ENCODE assay signal across 21 mouse cellular contexts in genomic region chr11:80052456-80052855, GRCm38 (mm10).
"Had no signal": no experiment of that assay in that cellular context is flagged by ENCODE, and none has a peak within 500 bp of the region (broad histone marks: within the 10 kb centered on the region; RNA-seq: fewer than 3 reads in every experiment).

No protein-coding gene starts in this region.

- H3K4me2 ChIP-seq: limb, embryonic 13.5 days; liver, embryonic 12.5 days; liver, embryonic 15.5 days; lung, embryonic 15.5 days; midbrain, embryonic 12.5 days; midbrain, embryonic 15.5 days; neural tube, embryonic 13.5 days had no signal

- H3K36me3 ChIP-seq: midbrain, embryonic 15.5 days had no signal

- H3K27me3 ChIP-seq: limb, embryonic 13.5 days; liver, embryonic 12.5 days; liver, embryonic 15.5 days; lung, embryonic 15.5 days; midbrain, embryonic 12.5 days; midbrain, embryonic 15.5 days; neural tube, embryonic 13.5 days had no signal

- ATAC-seq: inflammation-experienced regulatory T-cells, adult 6 months; intestine, embryonic 16.5 days; liver, embryonic 12.5 days; midbrain, embryonic 15.5 days had no signal

- H3K4me3 ChIP-seq: layer of hippocampus, adult 2 months; limb, embryonic 10.5 days; limb, embryonic 13.5 days; liver, embryonic 12.5 days; liver, embryonic 15.5 days; lung, embryonic 15.5 days; midbrain, embryonic 12.5 days; midbrain, embryonic 15.5 days; neural tube, embryonic 13.5 days had no signal

- H3K9me3 ChIP-seq: limb, embryonic 10.5 days; limb, embryonic 13.5 days; liver, embryonic 12.5 days; liver, embryonic 15.5 days; lung, embryonic 15.5 days; midbrain, embryonic 12.5 days; midbrain, embryonic 15.5 days; neural tube, embryonic 13.5 days had no signal

- H3K9ac ChIP-seq: limb, embryonic 13.5 days; liver, embryonic 12.5 days; liver, embryonic 15.5 days; lung, embryonic 15.5 days; midbrain, embryonic 12.5 days; midbrain, embryonic 15.5 days; neural tube, embryonic 13.5 days had no signal

- H3K4me1 ChIP-seq: liver, embryonic 12.5 days; liver, embryonic 15.5 days; lung, embryonic 15.5 days; midbrain, embryonic 12.5 days; midbrain, embryonic 15.5 days; neural tube, embryonic 13.5 days had no signal

- H3K27ac ChIP-seq: layer of hippocampus, adult 2 months; limb, embryonic 10.5 days; limb, embryonic 13.5 days; liver, embryonic 12.5 days; liver, embryonic 15.5 days; lung, embryonic 15.5 days; macrophage; midbrain, embryonic 12.5 days; midbrain, embryonic 15.5 days; neural tube, embryonic 13.5 days had no signal

- DNase-seq: kidney, adult 18-20 months; layer of hippocampus, adult 9-11 months; liver; lung, postnatal 14 days; retina, postnatal 1 day; right cerebral cortex, postnatal 25 days; spleen, adult 18-20 months; thymus, adult 18-20 months; thymus, postnatal 36 days had no signal
